ENCODE assay signal across 18 mouse cellular contexts in the genomic region with DNA sequence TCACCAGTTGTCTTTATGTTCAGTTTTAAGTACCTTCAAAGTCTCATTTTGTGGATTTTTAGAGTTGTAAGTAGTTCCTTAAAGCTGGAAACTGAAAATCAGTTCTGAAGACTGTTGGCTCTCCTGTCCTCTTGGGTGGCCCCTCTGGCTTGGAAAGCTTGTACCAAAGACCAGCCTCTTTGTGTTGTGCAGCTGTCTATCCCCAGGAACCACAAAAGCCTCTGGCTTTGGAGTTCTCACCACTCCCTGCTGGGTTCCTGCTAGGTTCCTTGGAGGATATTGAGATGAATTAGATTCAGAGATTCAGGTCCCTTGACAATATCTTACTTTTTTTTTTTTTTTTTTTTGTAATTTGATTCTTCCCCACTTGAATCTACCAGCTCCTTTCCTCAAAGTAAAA.
"Had no signal": no experiment of that assay in that cellular context is flagged by ENCODE, and none has a peak within 500 bp of the region (broad histone marks: within the 10 kb centered on the region; RNA-seq: fewer than 3 reads in every experiment).

No protein-coding gene starts in this region.

- H3K4me1 ChIP-seq: midbrain, embryonic 10.5 days; midbrain, embryonic 12.5 days; neural tube, embryonic 13.5 days; neural tube, embryonic 15.5 days had no signal

- H3K4me2 ChIP-seq: lung, embryonic 14.5 days; midbrain, embryonic 12.5 days; neural tube, embryonic 13.5 days; neural tube, embryonic 15.5 days had no signal

- H3K9me3 ChIP-seq: midbrain, embryonic 10.5 days; midbrain, embryonic 12.5 days; neural tube, embryonic 13.5 days; neural tube, embryonic 15.5 days had no signal

- ATAC-seq: midbrain, embryonic 16.5 days had no signal

- H3K9ac ChIP-seq: lung, embryonic 14.5 days; midbrain, embryonic 12.5 days; neural tube, embryonic 13.5 days; neural tube, embryonic 15.5 days had no signal

- H3K27ac ChIP-seq: midbrain, embryonic 10.5 days; midbrain, embryonic 12.5 days; neural tube, embryonic 13.5 days; neural tube, embryonic 15.5 days had no signal

- H3K27me3 ChIP-seq: midbrain, embryonic 12.5 days; neural tube, embryonic 13.5 days; neural tube, embryonic 15.5 days had no signal

- H3K4me3 ChIP-seq: midbrain, embryonic 10.5 days; midbrain, embryonic 12.5 days; neural tube, embryonic 13.5 days; neural tube, embryonic 15.5 days had no signal

- DNase-seq: lung, adult 18-20 months; lung, embryonic 14.5 days; lung, postnatal 10 days; lung, postnatal 4 days; midbrain, embryonic 14.5 days; retina, postnatal 1 day; right cerebral cortex, adult 18-20 months; right cerebral cortex, postnatal 25 days; right cerebral cortex, postnatal 4 days; spleen, adult 18-20 months; thymus, adult 18-20 months; thymus, postnatal 14 days; thymus, postnatal 36 days had no signal

- H3K36me3 ChIP-seq: midbrain, embryonic 10.5 days; midbrain, embryonic 12.5 days; neural tube, embryonic 13.5 days; neural tube, embryonic 15.5 days had no signal
